Mouse (Mus musculus) layer of hippocampus, postnatal 25 days (tissue): Measurements from ENCODE around the gene Vmn1r31. TPM values are rescaled to one million over a fixed set of nuclear protein-coding genes. Genes with fewer than 3 reads are reported as not detected.

Experiments used
- DNase-seq, 2 experiments: peaks; one replicate each; pipeline ENCODE4 v3.0.0; 2022; ENCODE audit warnings: mixed read lengths in 2 of 2, low spot score in 1 of 2; ENCODE audit errors: extremely low spot score in 1 of 2
- total RNA-seq, 2 experiments: library from RNA; stranded (reverse); gene quantifications; 2 replicates each; pipeline ENCODE4 v1.2.3; 2021

Vmn1r31 gene
- total RNA-seq = not detected

DNA sequence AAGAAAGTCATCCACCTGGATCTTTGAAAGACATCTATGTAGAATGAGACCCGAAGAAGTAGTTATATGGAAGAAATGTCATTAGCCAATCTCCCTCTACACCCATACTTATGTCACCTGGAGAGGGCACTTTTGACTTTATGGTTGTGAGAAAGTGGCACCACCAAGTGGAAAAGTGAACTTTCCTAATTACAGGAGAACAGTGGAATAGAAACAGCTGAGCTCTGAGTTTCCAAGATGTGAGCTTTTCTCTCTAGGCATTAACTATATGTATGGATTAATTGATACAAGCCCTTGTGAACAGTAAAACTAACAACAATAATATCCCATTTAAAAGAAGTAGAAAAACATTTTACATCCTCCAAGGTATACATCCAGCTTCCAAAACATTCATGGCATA, at the start of gene Vmn1r31:
Gene Vmn1r31, minus strand, starts transcription at position 101 of the 400 bp plus-strand sequence.
- DNase-seq = no peak

DNA sequence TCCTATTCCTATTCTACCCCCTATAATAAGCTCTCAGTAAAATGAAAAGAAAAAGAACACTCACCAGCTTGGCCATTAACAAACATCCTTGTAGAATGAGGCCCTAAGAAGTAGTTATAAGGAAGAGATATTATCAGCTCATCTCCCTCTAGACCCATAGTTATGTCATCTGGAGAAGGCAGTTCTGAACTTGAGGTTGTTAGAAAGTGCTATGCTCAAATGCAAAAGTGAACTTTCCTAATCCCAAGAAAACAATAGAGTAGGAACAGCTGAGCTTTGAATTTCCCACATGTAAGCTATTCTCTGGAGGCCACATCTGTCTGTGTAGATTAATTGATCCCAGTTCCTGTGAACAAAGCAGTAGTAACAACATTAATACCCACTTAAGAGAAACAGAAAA, 31.8 kb downstream of the Vmn1r31 start, which contains the start of gene Vmn1r30:
Gene Vmn1r30, minus strand, starts transcription at position 101 of the 400 bp plus-strand sequence.
- no peak for DNase-seq

Other genes with a start within 250 kb of the Vmn1r31 start
- not detected for gene Vmn1r28, start 213.3 kb downstream of the Vmn1r31 start, total RNA-seq
- gene Vmn1r29, start 173.8 kb downstream of the Vmn1r31 start, total RNA-seq = not detected
- gene Vmn1r30, start 31.9 kb downstream of the Vmn1r31 start, total RNA-seq = not detected
- 10 to 100 TPM; 17.7 to 18.6 TPM for gene Abcg2, start 109.2 kb upstream of the Vmn1r31 start, total RNA-seq